Mouse (Mus musculus) macrophage (primary cell): Measurements from ENCODE around the gene Magoh. TPM values are rescaled to one million over a fixed set of nuclear protein-coding genes. Genes with fewer than 3 reads are reported as not detected.
A peak's percentile ranks its signal among the peaks of the same experiment; 100 is the strongest.

ENCODE experiments used
- H3K27ac ChIP-seq: fragments of 350-480 bp; formaldehyde crosslinking; 2 replicates; pipeline ENCODE4 v1.9.0; 2021
- H3K36me3 ChIP-seq: fragments of 350-480 bp; formaldehyde crosslinking; 2 replicates; pipeline ENCODE4 v1.9.0; 2021; ENCODE audit errors: inconsistent target
- H3K4me3 ChIP-seq: fragments of 350-480 bp; formaldehyde crosslinking; 2 replicates; pipeline ENCODE4 v1.9.0; 2021; ENCODE audit errors: inconsistent target
- H3K79me2 ChIP-seq: fragments of 350-480 bp; formaldehyde crosslinking; 2 replicates; pipeline ENCODE4 v1.9.0; 2021; ENCODE audit errors: inconsistent target
- WGBS: methylation state at CpG from one replicate; pipeline ENCODE4 v1.1.7; 2026; ENCODE audit warnings: inconsistent platforms; ENCODE audit not compliant: missing documents; 5-methylcytosine and 5-hydroxymethylcytosine counted together
- polyA plus RNA-seq: library from polyadenylated mRNA; stranded (reverse); fragments of 250-400 nt; gene quantifications from 3 replicates; pipeline ENCODE4 v1.2.4, GENCODE M21; 2018; ENCODE audit warnings: inconsistent platforms
- total RNA-seq, 78 experiments: library from RNA; depleted of rRNA; stranded (reverse); fragments of 250-400 nt; gene quantifications; 1 replicate in 9 of 78; 2 replicates in 24 of 78; 3 replicates in 43 of 78; 4 replicates in 2 of 78; pipeline ENCODE4 v1.2.4; 2018; ENCODE audit warnings: inconsistent platforms in 56 of 78

Magoh gene
- 10 to 100 TPM in 10 of 26 experiments, 1 to 10 TPM in 16; 3.3 to 28.3 (median 8.7) TPM for total RNA-seq (2018; cell fraction: chromatin; rRNA removed)
- total RNA-seq (2018; cell fraction: cytosol; rRNA removed), result 10 to 100 TPM; 50.1 to 78.7 (median 61.5) TPM
- 10 to 100 TPM in 25 of 26 experiments, 1 to 10 TPM in 1; 7.2 to 35.5 (median 18.0) TPM for total RNA-seq (2018; cell fraction: nucleus; rRNA removed)
- polyA plus RNA-seq, result 65.8 to 103 TPM (median 66.1 TPM) in 3 replicates

DNA sequence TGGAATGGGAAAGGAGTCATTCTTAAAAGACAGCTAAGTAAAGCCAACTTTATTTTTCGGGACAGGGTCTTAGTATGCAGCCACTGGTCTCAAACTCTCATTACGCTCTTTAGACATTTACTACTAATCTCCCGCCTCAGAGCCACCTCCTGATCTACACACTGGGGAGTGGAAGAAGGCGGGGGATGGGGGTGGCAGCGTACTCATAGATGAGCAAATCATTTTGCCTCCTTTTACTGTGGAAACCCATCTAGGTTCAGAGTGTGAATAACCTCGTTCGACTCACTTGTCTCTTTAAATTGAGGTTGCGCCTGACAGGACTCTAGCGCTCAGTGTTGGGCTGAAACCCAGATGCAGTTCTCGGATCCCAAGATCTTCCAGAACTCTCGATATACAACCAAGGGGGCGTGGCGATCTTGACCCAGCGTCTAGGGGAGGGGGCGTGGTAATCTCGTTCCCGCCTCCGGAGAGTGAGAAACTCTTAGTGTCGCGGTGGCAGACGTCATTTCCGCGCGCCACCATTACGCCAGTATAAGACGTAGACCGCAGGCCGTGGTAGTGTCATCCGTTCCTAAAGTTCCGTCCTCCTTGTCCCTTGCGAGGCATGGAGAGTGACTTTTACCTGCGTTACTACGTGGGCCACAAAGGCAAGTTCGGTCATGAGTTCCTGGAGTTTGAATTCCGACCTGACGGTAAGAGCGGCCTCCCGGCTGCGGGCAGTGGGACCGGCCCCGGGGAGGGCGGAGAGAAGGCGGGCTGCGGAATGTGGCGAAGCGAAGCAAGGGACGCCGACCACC is at the start of gene Magoh:
Gene Magoh (plus strand): TSS at position 502 of the 797 bp plus-strand sequence.
- peak within 1 kb of the TSS; percentile 78 for H3K4me3 ChIP-seq
- peaks cover 23% of the 10 kb centered on the region for H3K36me3 ChIP-seq
- 2% methylated on average over 47 of the region's 48 CpGs for WGBS
- H3K79me2 ChIP-seq, result peaks cover 29% of the 10 kb centered on the region
- H3K27ac ChIP-seq, result peak within 1 kb of the TSS; percentile 37

DNA sequence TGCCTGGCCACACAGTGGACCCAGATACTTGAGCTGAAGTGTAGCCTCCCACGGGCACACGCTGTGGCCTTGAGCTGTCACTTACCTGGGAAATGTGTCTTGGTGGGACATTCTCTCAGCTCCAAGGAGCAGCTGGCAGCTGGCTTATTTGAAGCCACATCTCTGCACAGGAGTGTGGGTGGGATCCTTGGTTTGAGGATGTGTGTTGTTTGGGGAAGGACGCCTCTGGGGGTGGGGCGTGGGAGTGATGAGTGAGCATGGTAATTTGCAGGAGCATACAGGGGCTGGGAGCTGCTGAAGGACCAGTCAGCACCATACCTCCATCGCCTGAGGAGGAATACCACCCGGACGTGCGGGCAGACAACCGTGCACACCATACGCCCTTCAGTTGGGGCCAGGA is 49.4 kb upstream of the Magoh start:
- WGBS, result 86% methylated on average over 10 of the region's 10 CpGs

DNA sequence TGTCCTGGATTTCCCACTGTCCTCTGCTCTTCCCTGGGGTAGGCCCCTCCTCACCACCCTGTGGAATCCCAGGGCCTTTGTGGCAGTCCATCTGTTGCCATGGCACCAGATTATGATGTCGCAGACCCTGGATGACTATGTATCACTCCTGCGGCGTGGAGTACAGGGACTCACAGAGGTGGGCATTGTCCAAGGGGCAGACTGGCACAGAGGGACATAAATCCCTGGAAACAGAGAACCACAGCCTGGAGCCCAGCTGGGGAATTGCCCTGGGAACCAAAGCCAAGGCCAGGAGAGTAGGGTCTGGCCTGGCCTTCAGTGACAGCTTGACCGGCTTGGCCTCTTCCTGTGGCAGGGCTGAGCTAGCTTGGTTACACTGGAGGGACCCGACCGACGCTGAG is 48.7 kb upstream of the Magoh start:
- no peak overlapping the region for H3K27ac ChIP-seq
- 98% methylated on average over 7 of the region's 7 CpGs for WGBS

More for the DNA sequence above, 49.4 kb upstream of the Magoh start:
- Histone ChIP-seq H3K79me2 (no peaks in the 10 kb centered on the region; the same call in 1 of the 2 replicates), H3K27ac (no peak overlapping the region), H3K4me3 (no peak overlapping the region), H3K36me3 (no peaks in the 10 kb centered on the region)

DNA sequence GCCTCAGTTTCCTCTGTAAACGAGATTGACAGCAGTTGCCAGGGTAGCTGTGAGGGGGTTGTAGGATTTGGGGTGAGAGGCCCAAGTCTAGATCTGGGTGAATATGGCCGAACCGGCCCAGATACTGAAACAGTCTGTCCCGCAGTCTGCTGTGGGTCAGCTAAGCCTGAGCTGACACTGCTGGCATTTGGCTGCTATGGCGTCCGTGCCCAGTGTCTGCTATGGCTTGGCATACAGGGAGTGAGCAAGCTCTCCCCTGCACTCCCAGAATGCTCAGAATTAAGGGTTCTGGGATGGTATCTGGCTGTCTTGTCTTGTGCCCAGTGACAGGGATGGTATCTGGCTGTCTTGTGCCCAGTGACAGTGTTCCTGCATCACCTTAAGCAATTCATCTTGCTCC is 47.9 kb upstream of the Magoh start:
- Histone ChIP-seq H3K4me3 (no peak overlapping the region), H3K79me2 (no peaks in the 10 kb centered on the region; the same call in 1 of the 2 replicates), H3K36me3 (no peaks in the 10 kb centered on the region), H3K27ac (no peak overlapping the region)
- WGBS, result 96% methylated on average over 6 of the region's 6 CpGs

More for the DNA sequence above, 48.7 kb upstream of the Magoh start:
- Histone ChIP-seq H3K4me3 (no peak overlapping the region), H3K36me3 (no peaks in the 10 kb centered on the region), H3K79me2 (no peaks in the 10 kb centered on the region; the same call in 1 of the 2 replicates)

DNA sequence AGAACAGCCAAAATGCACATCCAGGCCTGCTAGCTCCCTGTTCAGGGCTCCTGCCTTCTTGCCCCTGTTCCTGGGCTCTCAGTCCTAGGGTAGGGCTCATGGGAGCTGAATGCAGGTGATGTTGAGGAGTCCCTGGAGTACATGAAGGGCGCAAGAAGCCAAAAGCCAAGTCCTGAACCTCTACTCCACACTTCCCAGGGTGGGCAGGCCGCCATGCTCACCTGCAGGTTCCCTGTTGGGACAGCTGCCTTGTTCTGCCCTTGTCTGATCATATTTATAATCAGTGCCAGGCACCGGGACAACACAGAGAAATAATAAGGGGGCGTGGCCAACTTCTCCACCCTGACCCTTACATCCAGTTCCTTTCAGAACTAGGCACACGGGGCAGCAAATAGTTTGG is 46.0 kb upstream of the Magoh start:
- Histone ChIP-seq H3K4me3 (no peak overlapping the region), H3K27ac (no peak overlapping the region), H3K36me3 (no peaks in the 10 kb centered on the region), H3K79me2 (no peaks in the 10 kb centered on the region; the same call in 1 of the 2 replicates)
- 88% methylated on average over 5 of the region's 5 CpGs for WGBS

DNA sequence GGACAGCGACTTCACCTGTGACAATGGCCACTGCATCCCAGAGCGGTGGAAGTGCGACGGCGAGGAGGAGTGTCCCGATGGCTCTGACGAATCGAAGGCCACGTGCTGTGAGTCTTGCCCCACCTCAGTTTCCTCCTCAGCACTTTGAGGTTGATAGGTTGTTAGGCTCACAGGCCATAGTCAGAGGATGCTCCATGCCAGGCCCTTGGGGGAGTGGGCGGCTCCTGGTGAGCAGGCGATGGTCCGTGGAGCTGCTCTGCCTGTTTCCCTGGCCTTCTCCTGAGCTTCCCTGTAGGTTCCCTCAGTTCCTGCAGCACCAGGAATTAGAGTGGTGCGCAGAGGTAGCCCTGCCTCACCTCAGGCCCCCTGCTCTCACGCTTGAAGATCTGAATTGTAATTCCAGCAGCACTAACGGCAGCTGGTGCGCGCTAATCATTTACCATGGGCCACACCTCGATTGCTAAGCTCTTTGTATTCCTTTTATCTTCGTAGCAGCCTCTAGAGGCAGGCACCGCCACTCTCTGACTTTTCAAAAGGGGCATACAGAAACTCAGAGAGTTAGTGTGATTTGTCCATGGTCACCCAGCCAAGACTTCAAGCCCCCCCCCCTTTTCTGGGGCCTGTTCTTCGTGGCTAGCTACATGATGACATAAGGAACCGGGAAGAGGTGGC is 44.8 kb upstream of the Magoh start:
- H3K4me3 ChIP-seq, result no peak overlapping the region
- H3K36me3 ChIP-seq, result no peaks in the 10 kb centered on the region
- 94% methylated on average over 22 of the region's 22 CpGs for WGBS
- H3K79me2 ChIP-seq, result no peaks in the 10 kb centered on the region; the same call in 1 of the 2 replicates
- no peak overlapping the region for H3K27ac ChIP-seq

DNA sequence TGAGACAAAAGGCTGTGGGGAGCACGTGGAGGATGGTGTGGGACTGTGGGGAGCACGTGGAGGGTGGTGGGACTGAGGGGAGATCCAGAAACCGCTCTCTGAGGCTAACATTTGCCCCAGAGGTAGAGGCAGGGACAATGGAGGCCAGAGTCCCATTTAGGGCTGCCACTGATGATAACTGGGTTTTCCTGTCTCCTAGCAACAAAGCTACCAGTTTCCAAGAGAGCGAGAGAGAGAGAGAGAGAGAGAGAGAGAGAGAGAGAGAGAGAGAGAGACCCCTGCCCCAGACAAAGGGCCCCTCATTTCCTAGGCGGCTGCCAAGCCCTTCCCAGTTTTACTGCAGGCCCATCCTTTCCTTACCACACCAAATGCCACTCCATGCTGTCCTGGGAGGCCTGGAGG is 44.0 kb upstream of the Magoh start:
- H3K27ac ChIP-seq, result no peak overlapping the region
- no peaks in the 10 kb centered on the region for H3K36me3 ChIP-seq
- H3K79me2 ChIP-seq, result no peaks in the 10 kb centered on the region; the same call in 1 of the 2 replicates
- no peak overlapping the region for H3K4me3 ChIP-seq
- WGBS, result 98% methylated on average over 4 of the region's 5 CpGs

DNA sequence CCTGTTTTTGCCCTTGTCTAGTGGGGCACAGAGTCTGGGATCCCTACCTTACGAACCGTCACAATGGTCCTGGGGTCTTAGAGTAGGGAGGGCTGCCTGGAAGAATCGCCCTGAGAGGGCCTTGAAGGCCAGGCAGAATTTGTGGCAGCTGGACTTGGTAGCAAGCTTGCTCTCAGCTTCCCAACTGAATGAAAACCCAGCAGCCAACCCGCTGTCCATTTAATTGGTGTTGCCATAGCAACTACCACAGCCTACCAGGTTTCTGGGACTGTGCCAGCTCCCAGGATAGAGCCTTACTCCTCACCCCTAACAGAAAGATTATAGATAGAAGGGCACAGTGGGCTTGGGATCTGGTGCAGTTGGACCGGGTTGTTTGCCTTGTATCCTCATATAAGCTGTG is 42.8 kb upstream of the Magoh start:
- no peaks in the 10 kb centered on the region for H3K36me3 ChIP-seq

DNA sequence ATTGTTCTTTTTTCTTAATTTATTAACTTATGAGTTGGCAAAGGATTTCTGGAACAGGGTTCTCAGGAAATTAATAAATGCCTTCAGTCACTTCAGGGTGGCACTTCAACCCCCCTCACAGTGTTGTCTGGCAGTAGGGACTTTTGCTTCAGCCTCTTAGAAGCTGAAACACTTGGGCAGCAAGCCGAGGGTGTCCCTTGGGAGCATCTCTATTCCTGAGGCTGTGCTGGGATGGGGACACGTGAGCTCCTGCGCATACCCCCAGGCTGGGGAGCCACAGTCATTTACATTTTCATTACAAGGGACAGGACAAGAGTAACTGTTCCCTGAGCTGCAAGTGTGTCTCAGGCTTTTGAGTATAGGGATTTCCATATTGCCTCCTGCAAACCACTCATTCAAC is 41.6 kb upstream of the Magoh start:
- H3K4me3 ChIP-seq, result no peak overlapping the region
- no peak overlapping the region for H3K27ac ChIP-seq
- 98% methylated on average over 3 of the region's 3 CpGs for WGBS
- no peaks in the 10 kb centered on the region for H3K36me3 ChIP-seq
- H3K79me2 ChIP-seq, result no peaks in the 10 kb centered on the region

More for the DNA sequence above, 42.8 kb upstream of the Magoh start:
- H3K79me2 ChIP-seq, result no peaks in the 10 kb centered on the region
- no peak overlapping the region for H3K27ac ChIP-seq
- no peak overlapping the region for H3K4me3 ChIP-seq
- WGBS, result 92% methylated on average over 5 of the region's 5 CpGs

DNA sequence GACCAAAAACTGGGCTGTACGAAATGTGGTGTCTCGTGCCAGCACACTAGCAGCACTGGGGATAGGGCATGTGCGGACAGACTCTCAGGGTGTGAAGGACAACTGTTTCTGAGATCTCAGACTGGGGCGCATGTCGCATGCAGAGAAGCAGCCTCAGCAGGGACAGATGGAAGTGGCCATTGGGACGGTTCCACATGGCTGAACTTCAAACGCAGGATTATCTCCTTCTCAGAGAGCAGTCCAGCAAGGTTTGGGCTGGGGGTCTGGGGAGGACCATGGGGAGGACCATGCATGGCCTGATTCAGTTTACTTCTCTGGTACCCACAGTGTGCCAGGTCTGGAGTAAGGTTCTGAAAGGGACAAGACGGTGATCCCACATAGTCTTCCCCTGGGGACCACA is 35.9 kb upstream of the Magoh start:
- no peak overlapping the region for H3K4me3 ChIP-seq
- no peaks in the 10 kb centered on the region for H3K79me2 ChIP-seq
- H3K27ac ChIP-seq, result no peak overlapping the region
- WGBS, result 88% methylated on average over 8 of the region's 8 CpGs
- H3K36me3 ChIP-seq, result no peaks in the 10 kb centered on the region

DNA sequence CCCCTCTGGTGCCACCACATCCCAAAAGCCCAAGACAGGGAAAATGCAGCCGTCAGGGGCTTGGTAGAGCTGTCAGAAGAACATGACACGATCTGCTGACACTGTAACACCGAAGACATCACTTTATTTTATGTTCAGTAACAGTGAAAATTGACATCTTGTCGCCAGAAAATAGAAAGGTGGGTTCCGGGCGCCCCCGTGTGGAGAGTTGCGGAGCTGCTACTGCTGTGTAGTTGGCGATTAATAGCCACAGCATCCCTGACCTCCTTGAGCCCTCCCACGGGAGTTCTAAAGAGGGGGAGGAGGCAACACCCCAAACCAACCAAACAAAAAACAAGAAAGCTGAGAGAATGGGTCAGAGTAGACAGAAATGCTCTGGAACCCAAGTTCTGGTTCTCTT is 34.6 kb upstream of the Magoh start:
- 10% methylated on average over 10 of the region's 10 CpGs for WGBS
- H3K36me3 ChIP-seq, result no peaks in the 10 kb centered on the region
- H3K79me2 ChIP-seq, result no peaks in the 10 kb centered on the region
- no peak overlapping the region for H3K4me3 ChIP-seq
- H3K27ac ChIP-seq, result no peak overlapping the region

DNA sequence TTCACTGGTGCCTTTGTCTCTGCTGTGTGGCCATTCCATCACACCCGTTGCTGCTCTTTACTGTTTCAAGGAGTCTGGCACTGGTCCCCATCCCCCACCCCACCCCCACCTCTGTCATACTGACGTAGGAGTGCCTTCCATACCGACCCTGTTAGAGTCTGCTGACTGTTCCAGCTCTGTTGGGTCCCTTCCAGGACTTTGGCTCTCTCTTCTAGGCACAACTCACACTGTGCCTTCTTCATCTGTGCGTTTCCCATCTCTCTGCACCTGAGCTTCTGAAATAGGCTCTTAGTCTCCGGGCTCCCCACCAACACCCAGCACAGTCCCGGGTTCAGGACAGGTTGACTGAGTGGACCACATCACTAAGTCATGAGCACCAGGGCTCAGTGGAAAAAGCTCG is 32.8 kb upstream of the Magoh start:
- Histone ChIP-seq H3K27ac (no peak overlapping the region), H3K79me2 (no peaks in the 10 kb centered on the region), H3K36me3 (no peaks in the 10 kb centered on the region), H3K4me3 (no peak overlapping the region)
- whole genome bisulfite sequencing, result 94% methylated on average over 7 of the region's 7 CpGs

DNA sequence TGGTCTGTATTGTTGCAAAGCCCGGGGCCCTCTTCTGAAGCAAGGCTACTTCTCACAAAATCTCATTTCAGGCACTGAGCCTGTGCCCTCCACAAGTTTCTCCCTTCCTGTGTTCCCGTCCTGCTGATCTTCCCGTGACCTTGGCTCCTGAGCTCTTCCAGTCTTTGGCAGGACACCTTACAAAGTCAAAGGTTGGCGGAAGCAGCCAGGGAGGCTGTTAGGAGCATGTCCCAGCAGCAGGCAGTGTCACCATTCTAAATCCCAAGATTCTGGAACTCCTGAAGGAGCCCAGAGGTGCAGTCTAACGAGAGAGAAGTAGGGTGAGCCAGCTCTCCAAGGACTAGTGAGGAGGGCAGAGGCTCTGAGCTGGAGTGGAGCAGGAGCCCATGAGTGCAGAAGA is 31.0 kb upstream of the Magoh start:
- no peak overlapping the region for H3K4me3 ChIP-seq
- 96% methylated on average over 5 of the region's 5 CpGs for WGBS
- H3K79me2 ChIP-seq, result no peaks in the 10 kb centered on the region
- no peaks in the 10 kb centered on the region for H3K36me3 ChIP-seq
- H3K27ac ChIP-seq, result no peak overlapping the region

DNA sequence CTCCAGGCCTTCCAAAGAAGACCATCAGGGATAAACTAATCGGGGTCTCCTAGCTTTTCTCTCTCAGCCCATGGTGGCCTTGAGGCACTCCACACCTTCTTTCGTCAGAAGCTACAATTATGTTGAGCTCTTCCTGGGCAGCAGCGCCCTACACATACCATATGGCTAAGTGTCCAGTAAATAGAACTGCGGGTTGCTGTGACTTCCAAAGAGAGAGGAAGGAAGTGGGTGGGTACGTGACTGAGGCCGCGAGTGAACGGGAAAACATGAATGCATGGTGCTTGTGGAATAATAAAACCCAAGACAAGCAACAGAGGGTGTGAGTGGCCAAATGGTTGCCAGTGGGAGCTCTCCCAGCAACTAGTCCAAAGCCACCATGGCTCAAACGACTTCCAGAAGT is 29.9 kb upstream of the Magoh start:
- Histone ChIP-seq H3K79me2 (no peaks in the 10 kb centered on the region), H3K36me3 (no peaks in the 10 kb centered on the region), H3K27ac (no peak overlapping the region), H3K4me3 (no peak overlapping the region)
- 68% methylated on average over 9 of the region's 9 CpGs for WGBS

DNA sequence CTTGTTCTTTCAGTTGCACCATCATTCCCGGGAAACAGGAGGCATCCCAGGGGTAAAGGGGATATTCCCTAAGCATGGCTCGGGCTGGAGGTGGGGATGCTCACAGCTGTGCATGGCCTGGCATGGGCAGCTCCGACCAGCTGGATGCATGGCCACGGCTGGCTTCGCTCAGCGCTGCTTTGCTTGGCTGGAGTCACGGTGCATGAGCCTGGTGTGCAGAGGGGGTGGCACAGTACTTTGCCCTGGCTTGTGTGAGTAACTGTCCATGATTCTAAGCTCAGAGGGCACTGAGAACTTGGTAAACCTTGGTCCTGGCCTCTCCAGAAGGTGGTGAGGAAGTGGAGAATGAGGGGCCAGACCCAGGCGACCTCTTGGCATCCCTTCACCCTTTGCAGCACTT is 29.5 kb upstream of the Magoh start:
- Histone ChIP-seq H3K27ac (no peak overlapping the region), H3K36me3 (no peaks in the 10 kb centered on the region), H3K79me2 (no peaks in the 10 kb centered on the region), H3K4me3 (no peak overlapping the region)
- WGBS, result 97% methylated on average over 8 of the region's 8 CpGs
